Mouse (Mus musculus) adrenal gland, postnatal 25 days (tissue): Measurements from ENCODE around the gene Hsdl2. TPM values are rescaled to one million over a fixed set of nuclear protein-coding genes. Genes with fewer than 3 reads are reported as not detected.
"Not testable (repeated sequence)": the region's sequence is repeated elsewhere in the genome, so short reads cannot be mapped to it uniquely, and the experiment has no call there.

Experiments used
- DNase-seq: peaks from one replicate; pipeline ENCODE4 v3.0.0; 2021; ENCODE audit warnings: mixed read lengths
- long read RNA-seq: library from polyadenylated mRNA; stranded (forward); transcript quantifications from one replicate; pipeline ENCODE4 v2.0.0, GENCODE M21; 2021
- total RNA-seq: library from RNA; stranded (reverse); gene quantifications from 2 replicates; pipeline ENCODE4 v1.2.3, GENCODE M21; 2021

Hsdl2 gene
- total RNA-seq, result 65.0 and 77.2 TPM in 2 replicates
- long read RNA-seq, transcript Hsdl2-201 (11 exons, 2,611 nt), result major isoform, 107 of 129 reads
- long read RNA-seq, partial matches to known transcripts, result 4 of 129 reads
- long read RNA-seq, other reads (novel, unspliced or antisense), result 18 of 129 reads

- DNase-seq, result peak; percentile 99
Observed at GRCm38 (mm10) chr4:59581314-59582185, at the start of gene Hsdl2. Gene Hsdl2, plus strand, starts transcription at chr4:59581563.

GRCm38 (mm10) chr4:59533268-59533667 lies 48.1 kb upstream of the Hsdl2 start:
- no peak for DNase-seq

- DNase-seq, result no peak
Observed at GRCm38 (mm10) chr4:59535624-59536023, 45.7 kb upstream of the Hsdl2 start.

GRCm38 (mm10) chr4:59536281-59536680 lies 45.1 kb upstream of the Hsdl2 start:
- DNase-seq, result no peak

- DNase-seq, result no peak
Observed at GRCm38 (mm10) chr4:59543006-59543405, 38.4 kb upstream of the Hsdl2 start.

GRCm38 (mm10) chr4:59544654-59545053 lies 36.7 kb upstream of the Hsdl2 start:
- DNase-seq, result no peak

- DNase-seq, result no peak
Observed at GRCm38 (mm10) chr4:59546285-59547071, 34.9 kb upstream of the Hsdl2 start.

GRCm38 (mm10) chr4:59547136-59547889 lies 34.0 kb upstream of the Hsdl2 start:
- peak; percentile 28 for DNase-seq

GRCm38 (mm10) chr4:59548011-59548559 lies 33.3 kb upstream of the Hsdl2 start:
- DNase-seq, result no peak

- peak; percentile 80 for DNase-seq
Observed at GRCm38 (mm10) chr4:59548560-59549174, 32.7 kb upstream of the Hsdl2 start.

GRCm38 (mm10) chr4:59549175-59549976 lies 32.0 kb upstream of the Hsdl2 start, which contains the start of gene Ptbp3:
Gene Ptbp3, minus strand, starts transcription at chr4:59549364.
- peak; percentile 97 for DNase-seq

- DNase-seq, result no peak
Observed at GRCm38 (mm10) chr4:59549977-59550560, 31.3 kb upstream of the Hsdl2 start.

GRCm38 (mm10) chr4:59551901-59552300 lies 29.5 kb upstream of the Hsdl2 start:
- DNase-seq, result no peak

- DNase-seq, result no peak
Observed at GRCm38 (mm10) chr4:59552835-59553234, 28.5 kb upstream of the Hsdl2 start.

- no peak for DNase-seq
Observed at GRCm38 (mm10) chr4:59553576-59553975, 27.8 kb upstream of the Hsdl2 start.

- DNase-seq, result no peak
Observed at GRCm38 (mm10) chr4:59555177-59555576, 26.2 kb upstream of the Hsdl2 start.

GRCm38 (mm10) chr4:59557343-59557742 lies 24.0 kb upstream of the Hsdl2 start:
- DNase-seq, result not testable (repeated sequence)

- DNase-seq, result peak; percentile 13
Observed at GRCm38 (mm10) chr4:59558096-59558720, 23.2 kb upstream of the Hsdl2 start.

GRCm38 (mm10) chr4:59560141-59560540 lies 21.2 kb upstream of the Hsdl2 start:
- DNase-seq, result peak; percentile 14

- DNase-seq, result no peak
Observed at GRCm38 (mm10) chr4:59564128-59564527, 17.2 kb upstream of the Hsdl2 start.
